Mouse (Mus musculus) bone marrow macrophage, adult 2 months (primary cell): ENCODE data around the gene Dvl1.

Experiments used
- CTCF ChIP-seq: IDR thresholded peaks from 2 replicates; pipeline ENCODE4 v1.5.1; 2012; ENCODE audit warnings: low read depth, mild to moderate bottlenecking, low read length, moderate library complexity
- POLR2A ChIP-seq: IDR thresholded peaks from 2 replicates; pipeline ENCODE4 v1.6.1; 2012; ENCODE audit warnings: mild to moderate bottlenecking, low read depth, low read length, borderline replicate concordance

GRCm38 (mm10) chr4:155849391-155849790 is 2.2 kb downstream of the Dvl1 start:
- TF ChIP-seq POLR2A = no peak
- TF ChIP-seq CTCF = no peak
